Mouse (Mus musculus) C2C12 (cell line): ENCODE results near the gene Cyp4f17.
"Not testable (repeated sequence)": the region's sequence is repeated elsewhere in the genome, so short reads cannot be mapped to it uniquely, and the experiment has no call there.

Source experiments
- CEBPB ChIP-seq: IDR thresholded peaks from one replicate; pipeline ENCODE4 v1.6.1; 2011; ENCODE audit warnings: low read depth, mild to moderate bottlenecking, control low read depth, moderate library complexity
- CTCF ChIP-seq: IDR thresholded peaks from one replicate; pipeline ENCODE4 v1.5.1; 2011; ENCODE audit not compliant: control insufficient read depth, insufficient read depth, insufficient read length
- FOSL1 ChIP-seq: IDR thresholded peaks from one replicate; pipeline ENCODE4 v1.8.0; 2011; ENCODE audit warnings: mild to moderate bottlenecking, low read length; ENCODE audit not compliant: poor library complexity, insufficient read depth, severe bottlenecking
- MAX ChIP-seq: IDR thresholded peaks from one replicate; pipeline ENCODE4 v1.6.1; 2011; ENCODE audit warnings: mild to moderate bottlenecking, control low read depth
- MYOD1 ChIP-seq: IDR thresholded peaks from one replicate; pipeline ENCODE4 v1.6.1; 2011; ENCODE audit warnings: low read depth; ENCODE audit not compliant: control insufficient read depth, insufficient read length
- USF1 ChIP-seq: IDR thresholded peaks from one replicate; pipeline ENCODE4 v1.6.1; 2011; ENCODE audit warnings: low read depth, mild to moderate bottlenecking, control low read depth, moderate library complexity

- TF ChIP-seq CTCF, CEBPB, MAX, USF1, MYOD1, FOSL1: not testable (repeated sequence)
Observed at GRCm38 (mm10) chr17:32500511-32500910, 5.3 kb upstream of the Cyp4f17 start.
